Mouse (Mus musculus) limb, embryonic 13.5 days (tissue): ENCODE measurements around the gene Dock2. TPM values are rescaled to one million over a fixed set of nuclear protein-coding genes. Genes with fewer than 3 reads are reported as not detected.
"Not testable (repeated sequence)": the region's sequence is repeated elsewhere in the genome, so short reads cannot be mapped to it uniquely, and the experiment has no call there.

Experiments used
- ATAC-seq: fragments of 200-750 bp; cut with Nextera tagmentation; 2 replicates; pipeline ENCODE4 v1.8.0; 2017; ENCODE audit warnings: low read depth, moderate number of reproducible peaks, moderate TSS enrichment; ENCODE audit not compliant: low FRiP score
- H3K27ac ChIP-seq: fragments of 300-500 bp; sonication (generic); 2 replicates; pipeline ENCODE4 v1.5.1; 2015; ENCODE audit warnings: inconsistent platforms, mild to moderate bottlenecking, moderate library complexity
- H3K27me3 ChIP-seq: fragments of 300-500 bp; sonication (generic); 2 replicates; pipeline ENCODE4 v1.6.1; 2015; ENCODE audit warnings: mild to moderate bottlenecking, inconsistent platforms
- H3K36me3 ChIP-seq: fragments of 300-500 bp; sonication (generic); 2 replicates; pipeline ENCODE4 v1.6.1; 2015; ENCODE audit warnings: inconsistent platforms, mild to moderate bottlenecking, moderate library complexity
- H3K4me1 ChIP-seq: fragments of 300-500 bp; sonication (generic); 2 replicates; pipeline ENCODE4 v1.6.1; 2015; ENCODE audit warnings: inconsistent platforms
- H3K4me2 ChIP-seq: fragments of 300-500 bp; sonication (generic); replicated peaks from 2 replicates; pipeline ENCODE4 v1.6.1; 2015; ENCODE audit warnings: inconsistent platforms, mild to moderate bottlenecking, moderate library complexity
- H3K4me3 ChIP-seq: fragments of 300-500 bp; sonication (generic); 2 replicates; pipeline ENCODE4 v1.5.1; 2015; ENCODE audit warnings: moderate library complexity, mild to moderate bottlenecking, inconsistent platforms
- H3K9ac ChIP-seq: fragments of 300-500 bp; sonication (generic); 2 replicates; pipeline ENCODE4 v1.6.1; 2015; ENCODE audit warnings: mild to moderate bottlenecking, inconsistent platforms
- H3K9me3 ChIP-seq: fragments of 300-500 bp; sonication (generic); 2 replicates; pipeline ENCODE4 v1.6.1; 2016; ENCODE audit warnings: inconsistent platforms
- WGBS: fragments of 180-500 bp; shearing (Covaris S2); methylation state at CpG from one replicate; pipeline ENCODE4 v1.1.7; 2015; 5-methylcytosine and 5-hydroxymethylcytosine counted together
- polyA plus RNA-seq: library from polyadenylated mRNA; unstranded; fragments of >200 nt; fragmentation: Nextera tagmentation; extraction: Ambion mirVana; gene quantifications from 2 replicates; pipeline ENCODE4 v1.2.1, GENCODE M21; 2015

The Dock2 gene
- polyA plus RNA-seq, 1 experiment from 2014 or later = 1.3 TPM

- Histone ChIP-seq H3K27ac (no peak overlapping the region), H3K4me1 (no peaks in the 10 kb centered on the region), H3K27me3 (no peaks in the 10 kb centered on the region), H3K9ac (no peak overlapping the region), H3K36me3 (no peaks in the 10 kb centered on the region), H3K4me3 (no peak overlapping the region), H3K4me2 (no peak overlapping the region), H3K9me3 (no peaks in the 10 kb centered on the region)
- WGBS = 48% methylated on average over 6 of the region's 6 CpGs
- no peak for ATAC-seq
These were observed 540.7 kb downstream of the Dock2 start for GRCm38 (mm10) chr11:34242979-34243378.

- H3K9ac ChIP-seq = no peak overlapping the region
- ATAC-seq = no peak
- no peak overlapping the region for H3K27ac ChIP-seq
- WGBS = 94% methylated on average over 1 of the region's 1 CpGs
- no peaks in the 10 kb centered on the region for H3K27me3 ChIP-seq
- H3K4me2 ChIP-seq = no peak overlapping the region
- H3K4me3 ChIP-seq = no peak overlapping the region
- H3K4me1 ChIP-seq = no peaks in the 10 kb centered on the region
- no peaks in the 10 kb centered on the region for H3K36me3 ChIP-seq
- H3K9me3 ChIP-seq = no peaks in the 10 kb centered on the region
These were observed 543.4 kb downstream of the Dock2 start for GRCm38 (mm10) chr11:34240252-34240651.

GRCm38 (mm10) chr11:34239691-34240090 is 544.0 kb downstream of the Dock2 start:
- no peaks in the 10 kb centered on the region for H3K27me3 ChIP-seq
- no peak for ATAC-seq
- 79% methylated on average over 2 of the region's 2 CpGs for WGBS
- no peak overlapping the region for H3K4me2 ChIP-seq
- H3K36me3 ChIP-seq = no peaks in the 10 kb centered on the region
- H3K9ac ChIP-seq = no peak overlapping the region
- H3K4me1 ChIP-seq = no peaks in the 10 kb centered on the region
- no peaks in the 10 kb centered on the region for H3K9me3 ChIP-seq
- H3K4me3 ChIP-seq = no peak overlapping the region
- H3K27ac ChIP-seq = no peak overlapping the region

GRCm38 (mm10) chr11:34236885-34237284 is 546.8 kb downstream of the Dock2 start:
- Histone ChIP-seq H3K27me3 (no peaks in the 10 kb centered on the region; the same call in 1 of the 2 replicates), H3K27ac (no peak overlapping the region), H3K4me2 (no peak overlapping the region), H3K36me3 (no peaks in the 10 kb centered on the region), H3K4me3 (no peak overlapping the region), H3K4me1 (no peaks in the 10 kb centered on the region), H3K9ac (no peak overlapping the region), H3K9me3 (no peaks in the 10 kb centered on the region)
- ATAC-seq = no peak
- 80% methylated on average over 6 of the region's 6 CpGs for WGBS

DNA sequence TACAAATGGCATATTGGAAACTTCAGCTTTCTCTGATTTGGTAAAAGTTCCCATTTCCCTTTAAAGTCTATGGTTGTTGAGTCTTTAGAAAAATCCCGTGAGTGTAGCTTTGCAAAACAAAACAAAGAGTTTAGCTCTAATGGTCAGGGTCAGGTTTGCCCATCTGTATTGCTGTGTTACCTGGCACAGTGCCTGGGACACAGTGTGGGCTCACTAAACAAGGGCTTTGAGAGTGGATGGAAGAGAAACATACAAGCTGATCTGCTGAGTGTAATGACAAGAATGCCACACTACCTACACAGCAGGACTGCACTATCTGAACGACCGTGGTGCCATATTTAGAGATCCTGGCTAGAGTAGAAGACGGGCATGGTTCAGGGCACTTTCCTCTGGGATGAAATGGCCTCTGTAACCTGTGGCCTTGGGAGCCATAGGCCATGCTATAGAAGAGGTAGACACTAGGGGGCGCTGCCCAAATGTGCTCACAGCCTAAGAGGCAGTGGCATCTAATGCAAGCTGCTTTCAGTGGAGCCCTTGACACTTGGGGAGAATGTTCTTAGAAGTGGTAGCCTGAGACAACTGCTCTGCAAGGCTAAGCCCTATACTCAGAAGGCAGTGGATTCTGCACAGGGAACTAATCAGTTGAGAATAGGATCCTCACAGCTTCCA is 547.5 kb downstream of the Dock2 start:
- Histone ChIP-seq H3K4me3 (no peak overlapping the region), H3K36me3 (no peaks in the 10 kb centered on the region), H3K9me3 (no peaks in the 10 kb centered on the region), H3K9ac (no peak overlapping the region), H3K4me1 (no peaks in the 10 kb centered on the region), H3K27ac (no peak overlapping the region), H3K4me2 (no peak overlapping the region), H3K27me3 (no peaks in the 10 kb centered on the region; the same call in 1 of the 2 replicates)
- 50% methylated on average over 5 of the region's 5 CpGs for WGBS
- ATAC-seq = no peak

DNA sequence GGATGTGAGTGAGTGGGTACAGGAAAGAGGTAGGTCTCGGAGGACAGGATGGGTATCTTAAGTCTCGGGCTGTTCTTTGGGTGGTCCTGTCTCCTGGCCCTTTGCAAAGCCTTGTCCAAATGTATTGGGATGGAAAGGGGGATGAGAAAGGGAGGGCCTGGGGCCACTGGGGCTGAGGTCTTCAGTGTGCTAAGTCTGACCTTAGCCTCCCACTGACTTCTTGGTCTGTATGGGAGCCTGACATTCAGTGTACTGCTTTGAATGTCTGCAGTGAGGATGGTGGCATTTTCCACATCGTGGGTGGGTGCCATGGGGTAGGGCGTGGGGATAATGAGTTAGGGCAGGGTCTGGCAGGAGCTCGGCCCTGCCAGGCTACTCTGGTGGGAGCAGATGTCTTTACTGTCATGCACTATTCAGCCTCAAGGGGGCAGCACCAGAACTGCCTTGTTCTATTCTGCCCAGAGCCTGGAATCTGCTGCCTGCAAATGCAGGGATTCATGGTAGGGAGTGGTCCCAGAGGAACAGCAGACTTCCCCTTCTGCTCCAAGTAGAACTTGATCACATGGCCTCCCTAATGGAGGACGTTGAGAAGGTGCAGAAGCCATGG is 554.8 kb downstream of the Dock2 start:
- Histone ChIP-seq H3K27ac (no peak overlapping the region), H3K4me2 (no peak overlapping the region), H3K36me3 (no peaks in the 10 kb centered on the region), H3K27me3 (no peaks in the 10 kb centered on the region; the same call in 1 of the 2 replicates), H3K4me1 (no peaks in the 10 kb centered on the region), H3K9me3 (no peaks in the 10 kb centered on the region), H3K4me3 (no peak overlapping the region), H3K9ac (no peak overlapping the region)
- ATAC-seq = peak; percentile 64; the same call in 1 of the 2 replicates
- WGBS = 35% methylated on average over 6 of the region's 6 CpGs

DNA sequence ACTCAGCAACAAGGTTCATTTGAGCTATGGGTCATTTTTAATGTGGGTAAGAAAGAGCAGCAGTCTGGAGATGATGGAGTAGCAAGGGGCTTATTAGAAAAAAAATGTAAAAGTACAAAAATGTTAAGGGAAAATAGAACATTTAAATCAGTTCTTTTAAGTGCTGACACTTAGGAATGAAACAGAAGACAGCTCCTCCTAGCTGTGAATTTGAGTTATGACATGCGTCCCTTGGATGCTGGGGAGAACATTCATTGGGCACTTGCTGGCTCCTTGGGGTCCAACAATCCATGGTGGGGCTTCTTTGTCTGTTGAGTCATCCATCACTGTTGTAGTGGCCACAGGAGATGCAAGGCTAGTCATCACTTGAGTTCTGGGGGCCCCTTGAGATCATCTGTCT is 556.5 kb downstream of the Dock2 start:
- no peaks in the 10 kb centered on the region for H3K36me3 ChIP-seq
- H3K4me2 ChIP-seq = no peak overlapping the region
- no peak overlapping the region for H3K27ac ChIP-seq
- WGBS = 48% methylated on average over 1 of the region's 1 CpGs
- no peaks in the 10 kb centered on the region for H3K9me3 ChIP-seq
- H3K4me3 ChIP-seq = no peak overlapping the region
- no peaks in the 10 kb centered on the region for H3K27me3 ChIP-seq
- no peak for ATAC-seq
- H3K4me1 ChIP-seq = no peaks in the 10 kb centered on the region
- no peak overlapping the region for H3K9ac ChIP-seq

GRCm38 (mm10) chr11:34220596-34220995 is 563.1 kb downstream of the Dock2 start:
- not testable (repeated sequence) for H3K4me1 ChIP-seq, H3K36me3 ChIP-seq, H3K4me3 ChIP-seq, H3K27me3 ChIP-seq, H3K4me2 ChIP-seq, ATAC-seq, H3K9ac ChIP-seq, H3K9me3 ChIP-seq, H3K27ac ChIP-seq
- WGBS = 95% methylated on average over 4 of the region's 4 CpGs

DNA sequence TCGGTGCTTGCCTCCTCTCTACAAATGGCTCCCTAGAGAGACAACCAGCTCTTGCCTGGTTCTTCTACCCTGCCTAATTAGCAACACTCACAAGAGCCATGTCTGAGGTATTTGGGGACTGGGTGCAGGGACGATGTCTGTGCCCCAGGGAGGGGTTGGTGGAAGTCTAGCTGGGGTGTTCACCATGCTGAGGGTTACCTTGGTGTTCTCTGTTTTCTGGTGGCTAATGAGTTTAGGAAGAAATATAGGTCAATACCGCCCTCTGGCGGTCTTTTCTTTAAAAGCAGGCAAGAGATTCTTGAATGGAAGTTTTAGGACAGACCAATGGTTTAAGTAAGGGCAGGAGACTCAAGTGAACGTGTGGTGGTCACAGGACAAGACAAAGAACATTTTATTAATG is 570.8 kb downstream of the Dock2 start:
- Histone ChIP-seq H3K4me1 (no peaks in the 10 kb centered on the region), H3K27me3 (no peaks in the 10 kb centered on the region), H3K27ac (no peak overlapping the region), H3K4me2 (no peak overlapping the region), H3K9ac (no peak overlapping the region), H3K9me3 (no peaks in the 10 kb centered on the region), H3K36me3 (no peaks in the 10 kb centered on the region), H3K4me3 (no peak overlapping the region)
- ATAC-seq = no peak
- WGBS = 17% methylated on average over 5 of the region's 5 CpGs

GRCm38 (mm10) chr11:34207989-34208388 is 575.7 kb downstream of the Dock2 start, which contains the start of gene Foxi1:
Gene Foxi1 (minus strand): TSS chr11:34208089.
- no peak within 1 kb of the TSS for H3K4me2 ChIP-seq
- 66% methylated on average over 10 of the region's 10 CpGs for WGBS
- H3K9ac ChIP-seq = no peak within 1 kb of the TSS
- no peak within 1 kb of the TSS for H3K4me3 ChIP-seq
- no peaks in the 10 kb centered on the region for H3K9me3 ChIP-seq
- ATAC-seq = no peak
- no peaks in the 10 kb centered on the region for H3K36me3 ChIP-seq
- no peaks in the 10 kb centered on the region for H3K4me1 ChIP-seq
- no peaks in the 10 kb centered on the region for H3K27me3 ChIP-seq
- no peak within 1 kb of the TSS for H3K27ac ChIP-seq

DNA sequence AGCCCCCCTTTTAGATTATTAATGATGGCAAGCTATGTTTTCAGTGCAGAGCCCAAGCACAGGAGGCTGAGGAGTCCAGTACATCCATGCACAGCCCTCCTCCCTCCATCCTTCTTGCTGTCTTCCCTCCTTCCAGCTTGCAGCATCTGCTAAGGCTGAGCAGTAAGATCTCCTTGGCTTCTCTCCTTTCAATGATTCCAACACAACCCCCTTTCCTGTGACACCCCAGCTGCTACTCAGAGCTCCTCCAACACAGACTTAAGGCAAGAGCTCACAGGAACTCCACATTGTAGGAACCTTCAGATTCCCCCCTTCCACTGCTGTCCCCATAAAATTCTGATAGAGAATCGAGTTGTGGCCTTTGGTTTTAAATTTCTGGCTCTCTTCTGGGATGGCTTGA is 580.9 kb downstream of the Dock2 start:
- no peak overlapping the region for H3K4me3 ChIP-seq
- H3K9me3 ChIP-seq = no peaks in the 10 kb centered on the region
- H3K4me2 ChIP-seq = no peak overlapping the region
- H3K27ac ChIP-seq = no peak overlapping the region
- 43% methylated on average over 1 of the region's 1 CpGs for WGBS
- no peak overlapping the region for H3K9ac ChIP-seq
- no peak for ATAC-seq
- no peaks in the 10 kb centered on the region for H3K27me3 ChIP-seq
- H3K4me1 ChIP-seq = no peaks in the 10 kb centered on the region
- H3K36me3 ChIP-seq = no peaks in the 10 kb centered on the region

GRCm38 (mm10) chr11:34195142-34195541 is 588.5 kb downstream of the Dock2 start:
- no peak overlapping the region for H3K4me3 ChIP-seq
- ATAC-seq = no peak

More at GRCm38 (mm10) chr11:34195142-34195541, 588.5 kb downstream of the Dock2 start:
- Histone ChIP-seq H3K27me3 (no peaks in the 10 kb centered on the region), H3K4me1 (no peaks in the 10 kb centered on the region), H3K27ac (no peak overlapping the region), H3K36me3 (no peaks in the 10 kb centered on the region), H3K9me3 (no peaks in the 10 kb centered on the region), H3K9ac (no peak overlapping the region), H3K4me2 (no peak overlapping the region)
- 73% methylated on average over 3 of the region's 3 CpGs for WGBS
